Mouse (Mus musculus) heart, embryonic 15.5 days (tissue): ENCODE measurements around the gene Mpg. TPM values are rescaled to one million over a fixed set of nuclear protein-coding genes. Genes with fewer than 3 reads are reported as not detected.
"Not testable (repeated sequence)": the region's sequence is repeated elsewhere in the genome, so short reads cannot be mapped to it uniquely, and the experiment has no call there.

Experiments
- ATAC-seq: fragments of 200-750 bp; cut with Nextera tagmentation; replicated peaks from 2 replicates; pipeline ENCODE4 v1.8.0; 2017; ENCODE audit warnings: low read depth, moderate TSS enrichment; ENCODE audit not compliant: insufficient number of reproducible peaks, insufficient read depth, low FRiP score
- H3K27ac ChIP-seq: fragments of 300-500 bp; sonication (generic); 2 replicates; pipeline ENCODE4 v1.5.1; 2015; ENCODE audit warnings: mild to moderate bottlenecking, inconsistent platforms
- H3K27me3 ChIP-seq: fragments of 300-500 bp; sonication (generic); 2 replicates; pipeline ENCODE4 v1.6.1; 2015; ENCODE audit warnings: inconsistent platforms
- H3K36me3 ChIP-seq: fragments of 300-500 bp; sonication (generic); 2 replicates; pipeline ENCODE4 v1.6.1; 2015; ENCODE audit warnings: mild to moderate bottlenecking, inconsistent platforms
- H3K4me1 ChIP-seq: fragments of 300-500 bp; sonication (generic); replicated peaks from 2 replicates; pipeline ENCODE4 v1.6.1; 2015; ENCODE audit warnings: inconsistent platforms
- H3K4me2 ChIP-seq: fragments of 300-500 bp; sonication (generic); 2 replicates; pipeline ENCODE4 v1.6.1; 2015; ENCODE audit warnings: inconsistent platforms, mild to moderate bottlenecking, moderate library complexity
- H3K4me3 ChIP-seq: fragments of 300-500 bp; sonication (generic); 2 replicates; pipeline ENCODE4 v1.5.1; 2015; ENCODE audit warnings: mild to moderate bottlenecking, inconsistent platforms
- H3K9ac ChIP-seq: fragments of 300-500 bp; sonication (generic); 2 replicates; pipeline ENCODE4 v1.6.1; 2015; ENCODE audit warnings: mild to moderate bottlenecking, inconsistent platforms
- H3K9me3 ChIP-seq: fragments of 300-500 bp; sonication (generic); replicated peaks from 2 replicates; pipeline ENCODE4 v1.6.1; 2016; ENCODE audit warnings: inconsistent platforms
- WGBS: fragments of 180-500 bp; shearing (Covaris S2); methylation state at CpG from one replicate; pipeline ENCODE4 v1.1.7; 2015; ENCODE audit warnings: mixed read lengths; 5-methylcytosine and 5-hydroxymethylcytosine counted together
- polyA plus RNA-seq: library from polyadenylated mRNA; unstranded; fragments of >200 nt; fragmentation: Nextera tagmentation; extraction: Ambion mirVana; gene quantifications from 2 replicates; pipeline ENCODE4 v1.2.1, GENCODE M21; 2015

Mpg gene
- polyA plus RNA-seq, 1 experiment from 2014 or later: 14.3 TPM

- Histone ChIP-seq H3K4me1 (peaks cover 22% of the 10 kb centered on the region; the same call in 1 of the 2 replicates), H3K9ac (no peak overlapping the region), H3K27ac (no peak overlapping the region), H3K4me2 (no peak overlapping the region), H3K36me3 (no peaks in the 10 kb centered on the region), H3K4me3 (no peak overlapping the region), H3K9me3 (no peaks in the 10 kb centered on the region), H3K27me3 (peaks cover 9% of the 10 kb centered on the region; the same call in 1 of the 2 replicates)
- 87% methylated on average over 10 of the region's 10 CpGs for WGBS
- no peak for ATAC-seq
Observed at GRCm38 (mm10) chr11:32193156-32193555, 33.1 kb upstream of the Mpg start.

GRCm38 (mm10) chr11:32194086-32194485 is 32.2 kb upstream of the Mpg start:
- H3K36me3 ChIP-seq: no peaks in the 10 kb centered on the region
- peaks cover 9% of the 10 kb centered on the region; the same call in 1 of the 2 replicates for H3K27me3 ChIP-seq
- H3K4me3 ChIP-seq: no peak overlapping the region
- 69% methylated on average over 10 of the region's 10 CpGs for WGBS
- no peak overlapping the region for H3K4me2 ChIP-seq
- peaks cover 22% of the 10 kb centered on the region; the same call in 1 of the 2 replicates for H3K4me1 ChIP-seq
- ATAC-seq: no peak
- H3K9me3 ChIP-seq: no peaks in the 10 kb centered on the region
- no peak overlapping the region for H3K27ac ChIP-seq
- H3K9ac ChIP-seq: no peak overlapping the region

- Histone ChIP-seq H3K9ac (no peak overlapping the region), H3K4me3 (no peak overlapping the region), H3K36me3 (no peaks in the 10 kb centered on the region), H3K27me3 (peaks cover 9% of the 10 kb centered on the region; the same call in 1 of the 2 replicates), H3K27ac (no peak overlapping the region), H3K4me2 (no peak overlapping the region), H3K4me1 (peaks cover 22% of the 10 kb centered on the region; the same call in 1 of the 2 replicates), H3K9me3 (no peaks in the 10 kb centered on the region)
- WGBS: 78% methylated on average over 5 of the region's 5 CpGs
- no peak for ATAC-seq
Observed at GRCm38 (mm10) chr11:32194626-32195025, 31.7 kb upstream of the Mpg start.

- no peak overlapping the region for H3K4me2 ChIP-seq
- H3K4me3 ChIP-seq: no peak overlapping the region
- no peak for ATAC-seq
- H3K9ac ChIP-seq: no peak overlapping the region
- WGBS: 21% methylated on average over 11 of the region's 11 CpGs
- H3K4me1 ChIP-seq: peaks cover 9% of the 10 kb centered on the region; the same call in 1 of the 2 replicates
- peaks cover 9% of the 10 kb centered on the region; the same call in 1 of the 2 replicates for H3K27me3 ChIP-seq
- no peak overlapping the region for H3K27ac ChIP-seq
- no peaks in the 10 kb centered on the region for H3K9me3 ChIP-seq
- no peaks in the 10 kb centered on the region for H3K36me3 ChIP-seq
Observed at GRCm38 (mm10) chr11:32195867-32196540, 30.3 kb upstream of the Mpg start.

GRCm38 (mm10) chr11:32196727-32197126 is 29.6 kb upstream of the Mpg start:
- WGBS: 63% methylated on average over 6 of the region's 6 CpGs
- H3K27ac ChIP-seq: no peak overlapping the region
- ATAC-seq: no peak
- H3K27me3 ChIP-seq: peaks cover 9% of the 10 kb centered on the region; the same call in 1 of the 2 replicates
- H3K9me3 ChIP-seq: no peaks in the 10 kb centered on the region
- H3K4me3 ChIP-seq: no peak overlapping the region
- H3K4me1 ChIP-seq: peaks cover 2% of the 10 kb centered on the region; the same call in 1 of the 2 replicates
- H3K4me2 ChIP-seq: no peak overlapping the region
- H3K36me3 ChIP-seq: no peaks in the 10 kb centered on the region
- no peak overlapping the region for H3K9ac ChIP-seq

GRCm38 (mm10) chr11:32197766-32198165 is 28.5 kb upstream of the Mpg start:
- Histone ChIP-seq H3K27me3 (peaks cover 12% of the 10 kb centered on the region; the same call in 1 of the 2 replicates), H3K4me1 (no peaks in the 10 kb centered on the region), H3K9me3 (no peaks in the 10 kb centered on the region), H3K9ac (no peak overlapping the region), H3K36me3 (no peaks in the 10 kb centered on the region), H3K4me3 (no peak overlapping the region), H3K4me2 (no peak overlapping the region), H3K27ac (no peak overlapping the region)
- WGBS: 65% methylated on average over 3 of the region's 3 CpGs
- ATAC-seq: no peak

GRCm38 (mm10) chr11:32198256-32198955 is 27.9 kb upstream of the Mpg start:
- ATAC-seq: no peak
- no peak overlapping the region for H3K4me3 ChIP-seq
- no peaks in the 10 kb centered on the region for H3K4me1 ChIP-seq
- H3K27me3 ChIP-seq: peaks cover 12% of the 10 kb centered on the region; the same call in 1 of the 2 replicates
- no peak overlapping the region for H3K4me2 ChIP-seq
- 62% methylated on average over 14 of the region's 14 CpGs for WGBS
- no peak overlapping the region for H3K9ac ChIP-seq
- no peak overlapping the region for H3K27ac ChIP-seq
- no peaks in the 10 kb centered on the region for H3K9me3 ChIP-seq
- H3K36me3 ChIP-seq: no peaks in the 10 kb centered on the region

- Histone ChIP-seq H3K9me3 (no peaks in the 10 kb centered on the region), H3K9ac (no peak overlapping the region), H3K27me3 (peaks cover 12% of the 10 kb centered on the region; the same call in 1 of the 2 replicates), H3K4me1 (no peaks in the 10 kb centered on the region), H3K36me3 (no peaks in the 10 kb centered on the region), H3K27ac (no peak overlapping the region), H3K4me2 (no peak overlapping the region), H3K4me3 (no peak overlapping the region)
- 43% methylated on average over 6 of the region's 6 CpGs for WGBS
- no peak for ATAC-seq
Observed at GRCm38 (mm10) chr11:32199230-32199629, 27.1 kb upstream of the Mpg start.

- no peak within 1 kb of the TSS for H3K4me3 ChIP-seq
- no peak for ATAC-seq
- no peak within 1 kb of the TSS for H3K27ac ChIP-seq
- no peak within 1 kb of the TSS for H3K4me2 ChIP-seq
- peaks cover 4% of the 10 kb centered on the region for H3K4me1 ChIP-seq
- peaks cover 9% of the 10 kb centered on the region; the same call in 1 of the 2 replicates for H3K27me3 ChIP-seq
- H3K9ac ChIP-seq: no peak within 1 kb of the TSS
- H3K9me3 ChIP-seq: no peaks in the 10 kb centered on the region
- no peaks in the 10 kb centered on the region for H3K36me3 ChIP-seq
- WGBS: 35% methylated on average over 10 of the region's 10 CpGs
Observed at GRCm38 (mm10) chr11:32200075-32200601, 26.2 kb upstream of the Mpg start, which contains the start of gene Il9r. Gene Il9r (minus strand): TSS chr11:32200279.

GRCm38 (mm10) chr11:32200992-32201391 is 25.3 kb upstream of the Mpg start:
- not testable (repeated sequence) for H3K9ac ChIP-seq, H3K4me2 ChIP-seq, ATAC-seq, H3K4me3 ChIP-seq, H3K4me1 ChIP-seq, H3K9me3 ChIP-seq, H3K27ac ChIP-seq, H3K27me3 ChIP-seq, H3K36me3 ChIP-seq
- 57% methylated on average over 1 of the region's 1 CpGs for WGBS

- WGBS: 65% methylated on average over 11 of the region's 11 CpGs
- no peaks in the 10 kb centered on the region for H3K9me3 ChIP-seq
- no peaks in the 10 kb centered on the region for H3K36me3 ChIP-seq
- H3K9ac ChIP-seq: no peak overlapping the region
- H3K4me1 ChIP-seq: peaks cover 11% of the 10 kb centered on the region
- H3K4me3 ChIP-seq: no peak overlapping the region
- no peak for ATAC-seq
- no peak overlapping the region for H3K4me2 ChIP-seq
- no peak overlapping the region for H3K27ac ChIP-seq
- H3K27me3 ChIP-seq: peaks cover 3% of the 10 kb centered on the region; the same call in 1 of the 2 replicates
Observed at GRCm38 (mm10) chr11:32201922-32202685, 24.2 kb upstream of the Mpg start.
